Mouse (Mus musculus) hindbrain, postnatal 0 days (tissue): ENCODE data around the gene Best3. TPM values are rescaled to one million over a fixed set of nuclear protein-coding genes. Genes with fewer than 3 reads are reported as not detected.
A peak's percentile ranks its signal among the peaks of the same experiment; 100 is the strongest.

Source experiments
- ATAC-seq: fragments of 200-750 bp; cut with Nextera tagmentation; 2 replicates; pipeline ENCODE4 v1.8.0; 2017; ENCODE audit warnings: mild to moderate bottlenecking, moderate TSS enrichment, moderate library complexity
- DNase-seq: peaks from one replicate; pipeline ENCODE4 v3.0.0-alpha.2; 2015; ENCODE audit warnings: low spot score
- H3K27ac ChIP-seq: fragments of 300-500 bp; sonication (generic); 2 replicates; pipeline ENCODE4 v1.5.1; 2014; ENCODE audit warnings: mild to moderate bottlenecking
- H3K27me3 ChIP-seq: fragments of 300-500 bp; sonication (generic); 2 replicates; pipeline ENCODE4 v1.6.1; 2014; ENCODE audit warnings: low read length, mixed read lengths; ENCODE audit not compliant: insufficient read depth
- H3K36me3 ChIP-seq: fragments of 300-500 bp; sonication (generic); 2 replicates; pipeline ENCODE4 v1.6.1; 2014; ENCODE audit warnings: low read length, mixed read lengths; ENCODE audit not compliant: insufficient read depth
- H3K4me1 ChIP-seq: fragments of 300-500 bp; sonication (generic); 2 replicates; pipeline ENCODE4 v1.6.1; 2014; ENCODE audit warnings: antibody characterized with exemption, low read length, mixed read lengths; ENCODE audit not compliant: insufficient read depth
- H3K4me2 ChIP-seq: fragments of 300-500 bp; sonication (generic); 2 replicates; pipeline ENCODE4 v1.6.1; 2014; ENCODE audit warnings: low read depth, mild to moderate bottlenecking, low read length, moderate library complexity, mixed read lengths
- H3K4me3 ChIP-seq: fragments of 300-500 bp; sonication (generic); 2 replicates; pipeline ENCODE4 v1.5.1; 2014; ENCODE audit warnings: low read length
- H3K9ac ChIP-seq: fragments of 300-500 bp; sonication (generic); replicated peaks from 2 replicates; pipeline ENCODE4 v1.6.1; 2014; ENCODE audit warnings: mild to moderate bottlenecking, low read length, moderate library complexity, mixed read lengths
- H3K9me3 ChIP-seq: fragments of 300-500 bp; sonication (generic); 2 replicates; pipeline ENCODE4 v1.6.1; 2016; ENCODE audit warnings: low read length, mixed read lengths
- CTCF ChIP-seq: IDR thresholded peaks from 2 replicates; pipeline ENCODE4 v1.5.1; 2016; ENCODE audit warnings: antibody characterized with exemption, control low read depth, low read depth
- WGBS: fragments of 180-500 bp; shearing (Covaris S2); extraction: QIAGEN DNeasy Blood & Tissue Kit; methylation state at CpG from one replicate; pipeline ENCODE4 v1.1.7; 2014; 5-methylcytosine and 5-hydroxymethylcytosine counted together
- polyA plus RNA-seq: library from polyadenylated mRNA; unstranded; fragments of >200 nt; fragmentation: Nextera tagmentation; extraction: Ambion mirVana; gene quantifications from 2 replicates; pipeline ENCODE4 v1.2.1, GENCODE M21; 2015
- total RNA-seq: library from RNA; depleted of rRNA; stranded (reverse); fragments of >200 nt; gene quantifications from 2 replicates; pipeline ENCODE4 v1.2.3, GENCODE M21; 2014

Gene Best3
- total and polyA plus RNA-seq, 2 experiments from 2014 or later, result 0.05 to 0.15 TPM

DNA sequence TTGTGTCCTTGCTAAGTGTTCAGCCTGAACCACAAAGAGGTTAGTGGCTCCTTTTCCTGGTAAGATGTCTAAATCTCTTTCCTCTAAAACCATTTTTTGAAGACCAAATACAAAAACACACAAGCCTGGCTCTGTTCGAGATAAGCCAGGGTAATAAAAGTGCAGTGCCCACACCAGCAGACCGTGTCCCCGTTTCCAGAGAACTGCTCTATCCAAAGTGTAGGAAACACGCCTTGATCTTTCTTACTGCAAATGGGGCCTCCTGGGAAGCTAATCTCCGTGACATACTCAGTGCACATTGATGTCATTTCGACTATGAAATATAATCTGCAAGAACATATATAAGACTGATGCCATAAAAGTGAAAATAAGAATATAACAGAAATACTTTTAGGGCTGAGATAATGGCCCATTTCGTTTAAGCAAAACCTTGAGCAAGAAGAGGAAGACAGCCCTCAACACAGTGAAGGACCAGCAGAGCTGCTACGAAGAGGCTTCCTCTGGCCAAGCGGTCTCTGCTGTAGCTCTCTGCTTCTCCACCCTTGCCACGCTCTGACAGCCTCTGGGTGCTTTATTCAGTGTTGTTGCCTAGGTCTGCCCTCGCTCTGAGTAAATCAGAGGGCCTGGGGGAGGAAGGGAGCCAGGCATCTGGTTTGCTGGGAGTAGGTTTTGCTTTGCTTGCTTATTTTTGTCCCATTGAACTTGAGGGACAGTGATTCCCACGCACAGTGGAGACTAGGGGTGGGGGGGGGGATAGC, 19.8 kb downstream of the Best3 start:
- TF ChIP-seq CTCF, result no peak
- ATAC-seq, result no peak
- WGBS, result 70% methylated on average over 12 of the region's 12 CpGs

DNA sequence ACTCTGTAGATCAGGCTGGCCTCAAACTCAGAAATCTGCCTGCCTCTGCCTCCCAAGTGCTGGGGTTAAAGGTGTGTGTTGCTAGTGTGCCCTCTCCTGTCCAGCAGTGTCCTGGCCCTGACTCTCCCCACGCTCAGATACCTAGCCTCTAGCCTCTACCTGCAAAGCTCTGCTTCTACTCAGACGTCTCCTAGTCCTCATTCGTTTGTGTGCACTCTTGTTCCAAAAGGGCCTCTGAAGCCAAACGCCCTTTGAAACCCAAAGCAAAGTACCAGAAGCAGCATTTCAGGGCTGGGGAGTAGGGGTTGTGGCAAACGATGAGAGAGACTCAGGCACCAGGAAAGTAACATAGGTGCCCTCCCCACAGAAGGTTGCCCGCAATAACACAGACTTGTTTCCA, 23.6 kb downstream of the Best3 start:
- Histone ChIP-seq H3K9ac (no peak overlapping the region), H3K27ac (no peak overlapping the region), H3K4me3 (no peak overlapping the region), H3K9me3 (no peaks in the 10 kb centered on the region), H3K4me2 (no peak overlapping the region), H3K36me3 (no peaks in the 10 kb centered on the region), H3K4me1 (no peaks in the 10 kb centered on the region), H3K27me3 (no peaks in the 10 kb centered on the region)
- 91% methylated on average over 6 of the region's 6 CpGs for WGBS
- ATAC-seq, result no peak
- no peak for DNase-seq
- TF ChIP-seq CTCF, result no peak

More for the DNA sequence above, 19.8 kb downstream of the Best3 start:
- no peaks in the 10 kb centered on the region for H3K4me1 ChIP-seq
- H3K36me3 ChIP-seq, result no peaks in the 10 kb centered on the region
- H3K9me3 ChIP-seq, result no peaks in the 10 kb centered on the region
- H3K4me2 ChIP-seq, result no peak overlapping the region
- no peak for DNase-seq
- no peaks in the 10 kb centered on the region for H3K27me3 ChIP-seq
- H3K27ac ChIP-seq, result no peak overlapping the region
- H3K4me3 ChIP-seq, result no peak overlapping the region
- H3K9ac ChIP-seq, result no peak overlapping the region

GRCm38 (mm10) chr10:117011047-117011446, 24.9 kb downstream of the Best3 start:
- Histone ChIP-seq H3K27ac (no peak overlapping the region), H3K9ac (no peak overlapping the region), H3K27me3 (no peaks in the 10 kb centered on the region), H3K36me3 (no peaks in the 10 kb centered on the region), H3K4me1 (no peaks in the 10 kb centered on the region), H3K4me3 (no peak overlapping the region), H3K9me3 (no peaks in the 10 kb centered on the region), H3K4me2 (no peak overlapping the region)
- WGBS, result 51% methylated on average over 8 of the region's 8 CpGs
- no peak for TF ChIP-seq CTCF
- ATAC-seq (no peak), DNase-seq (no peak)

GRCm38 (mm10) chr10:117013689-117014390, 27.7 kb downstream of the Best3 start:
- peak; percentile 42 for TF ChIP-seq CTCF
- Histone ChIP-seq H3K27ac (no peak overlapping the region), H3K4me2 (peak overlapping the region; percentile 30), H3K36me3 (no peaks in the 10 kb centered on the region), H3K4me1 (no peaks in the 10 kb centered on the region), H3K27me3 (no peaks in the 10 kb centered on the region), H3K4me3 (no peak overlapping the region), H3K9me3 (no peaks in the 10 kb centered on the region), H3K9ac (no peak overlapping the region)
- ATAC-seq (peak; percentile 89), DNase-seq (peak; percentile 59)
- 17% methylated on average over 12 of the region's 12 CpGs for WGBS

DNA sequence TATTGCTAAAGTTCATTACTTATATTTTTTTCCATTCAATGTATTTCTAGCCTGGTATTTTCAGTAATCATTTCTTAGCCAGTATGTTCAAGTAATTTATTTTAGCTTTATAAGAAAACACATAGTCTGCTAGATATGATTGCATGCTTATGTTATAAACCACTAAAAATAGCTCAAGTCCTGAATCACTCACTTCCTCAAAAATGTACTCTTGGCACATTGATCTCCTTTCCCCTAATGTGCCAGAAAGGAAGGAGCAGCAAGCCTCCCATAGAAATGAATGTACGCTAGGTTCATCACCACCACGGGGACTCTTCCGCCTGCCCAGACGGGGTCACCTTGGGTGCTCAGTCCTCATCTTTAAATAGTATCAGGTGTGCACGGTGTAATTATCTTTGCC, 28.5 kb downstream of the Best3 start:
- TF ChIP-seq CTCF, result no peak
- H3K27ac ChIP-seq, result no peak overlapping the region
- WGBS, result 82% methylated on average over 5 of the region's 5 CpGs
- ATAC-seq (no peak), DNase-seq (no peak)
- H3K27me3 ChIP-seq, result no peaks in the 10 kb centered on the region
- no peaks in the 10 kb centered on the region for H3K36me3 ChIP-seq
- no peaks in the 10 kb centered on the region for H3K9me3 ChIP-seq
- H3K4me2 ChIP-seq, result no peak overlapping the region
- no peak overlapping the region for H3K4me3 ChIP-seq
- H3K4me1 ChIP-seq, result no peaks in the 10 kb centered on the region
- H3K9ac ChIP-seq, result no peak overlapping the region

- Histone ChIP-seq H3K9me3 (no peaks in the 10 kb centered on the region), H3K27ac (no peak overlapping the region), H3K4me2 (no peak overlapping the region), H3K9ac (no peak overlapping the region), H3K36me3 (no peaks in the 10 kb centered on the region), H3K4me1 (no peaks in the 10 kb centered on the region), H3K27me3 (no peaks in the 10 kb centered on the region), H3K4me3 (no peak overlapping the region)
- TF ChIP-seq CTCF, result no peak
- whole genome bisulfite sequencing, result 39% methylated on average over 7 of the region's 7 CpGs
- peak; percentile 60; the same call in 1 of the 2 replicates for ATAC-seq
- DNase-seq, result peak; percentile 10
Measured at GRCm38 (mm10) chr10:117018281-117018840, 32.2 kb downstream of the Best3 start.
